Mouse (Mus musculus): ENCODE measurements at regions not wholly inside any gene's neighbourhood (a gene's known extent, or its start where the extent isn't known, plus 50 kb on each side); places are given as distances from the start of the nearest gene placed in this dataset.

GRCm38 (mm10) chr5:63444407-63444806 is 204.5 kb upstream of the Nwd2 start:
- TF ChIP-seq CTCF (IDR thresholded peaks at IDR 0.05; ENCODE audit: low read depth) (no peak), EP300 (IDR thresholded peaks at IDR 0.05; ENCODE audit: low read depth) (no peak)

Measured in liver, embryonic 14.5 days (tissue).